Mouse (Mus musculus) CH12.LX (cell line): Measurements from ENCODE around the gene Arl15. TPM values are rescaled to one million over a fixed set of nuclear protein-coding genes. Genes with fewer than 3 reads are reported as not detected.

Source experiments
- DNase-seq: peaks from one replicate; pipeline ENCODE4 v3.0.0-alpha.2; 2013; ENCODE audit errors: extremely low read depth
- H3K27ac ChIP-seq: 2 replicates; pipeline ENCODE4 v1.5.1; 2012; ENCODE audit warnings: low read depth, mild to moderate bottlenecking, control low read depth, moderate library complexity; ENCODE audit not compliant: insufficient read depth
- H3K27me3 ChIP-seq: replicated peaks from 2 replicates; pipeline ENCODE3; 2012; ENCODE audit warnings: inconsistent platforms
- H3K36me3 ChIP-seq, 2 experiments: replicated peaks in 1 of 2; 2 replicates each; pipeline versions ENCODE3 to v1.6.1; 2012; ENCODE audit warnings: inconsistent platforms in 1 of 2, low read length in 1 of 2, mild to moderate bottlenecking in 1 of 2, mixed read lengths in 1 of 2, moderate library complexity in 1 of 2; ENCODE audit not compliant: control insufficient read depth in 1 of 2, insufficient read depth in 1 of 2
- H3K4me1 ChIP-seq, 2 experiments: 2 replicates each; pipeline ENCODE4 v1.6.1; 2012; ENCODE audit warnings: inconsistent platforms in 1 of 2, moderate library complexity in 1 of 2; ENCODE audit not compliant: insufficient read depth in 2 of 2, control insufficient read depth in 1 of 2
- H3K4me2 ChIP-seq: 2 replicates; pipeline ENCODE4 v1.6.1; 2012; ENCODE audit warnings: low read depth, mild to moderate bottlenecking, control low read depth; ENCODE audit not compliant: poor library complexity, insufficient read depth, severe bottlenecking
- H3K4me3 ChIP-seq, 3 experiments: fragments of 150-350 bp in 1 of 3; sonication (generic) in 1 of 3; replicated peaks in 1 of 3; 2 replicates each; pipeline versions ENCODE3 to v1.5.1; 2011 to 2012; ENCODE audit warnings: low read depth in 2 of 3, low read length in 2 of 3, mild to moderate bottlenecking in 2 of 3, moderate library complexity in 2 of 3, control low read depth in 1 of 3, improper control_type of control experiment in 1 of 3, inconsistent platforms in 1 of 3, mixed read lengths in 1 of 3; ENCODE audit not compliant: poor library complexity in 1 of 3
- H3K79me2 ChIP-seq: replicated peaks from 2 replicates; pipeline ENCODE4 v1.6.1; 2012; ENCODE audit warnings: mild to moderate bottlenecking, moderate library complexity; ENCODE audit not compliant: control insufficient read depth, poor library complexity, insufficient read depth, severe bottlenecking; ENCODE audit errors: extremely low read depth
- H3K9ac ChIP-seq: 2 replicates; pipeline ENCODE4 v1.6.1; 2012; ENCODE audit warnings: low read depth, mild to moderate bottlenecking, control low read depth, moderate library complexity; ENCODE audit not compliant: insufficient read depth
- H3K9me3 ChIP-seq: replicated peaks from 2 replicates; pipeline ENCODE3; 2012; ENCODE audit warnings: low read length, inconsistent platforms, mixed read lengths
- BHLHE40 ChIP-seq: IDR thresholded peaks from 2 replicates; pipeline ENCODE4 v1.6.1; 2011; ENCODE audit warnings: mild to moderate bottlenecking, low read depth, low read length, improper control_type of control experiment
- E2F4 ChIP-seq: IDR thresholded peaks from 2 replicates; pipeline ENCODE4 v1.6.1; 2011; ENCODE audit warnings: low read depth, low read length, improper control_type of control experiment; ENCODE audit not compliant: insufficient replicate concordance
- ELF1 ChIP-seq: IDR thresholded peaks from 2 replicates; pipeline ENCODE4 v1.6.1; 2014; ENCODE audit warnings: low read depth, mild to moderate bottlenecking, inconsistent platforms, low read length, improper control_type of control experiment
- EP300 ChIP-seq: IDR thresholded peaks from 2 replicates; pipeline ENCODE4 v1.6.1; 2011; ENCODE audit warnings: low read length, improper control_type of control experiment
- ETS1 ChIP-seq: conservative IDR thresholded peaks from 2 replicates; pipeline ENCODE4 v1.6.1; 2012; ENCODE audit warnings: low read depth, mild to moderate bottlenecking, inconsistent platforms, low read length, improper control_type of control experiment, moderate library complexity
- GABPA ChIP-seq: IDR thresholded peaks from 2 replicates; pipeline ENCODE4 v1.6.1; 2012; ENCODE audit warnings: low read depth, low read length, improper control_type of control experiment, inconsistent platforms; ENCODE audit not compliant: insufficient replicate concordance
- IRF4 ChIP-seq: IDR thresholded peaks from 2 replicates; pipeline ENCODE4 v1.6.1; 2014; ENCODE audit warnings: low read depth, mild to moderate bottlenecking, inconsistent platforms, low read length, improper control_type of control experiment
- JUN ChIP-seq: IDR thresholded peaks from 2 replicates; pipeline ENCODE4 v1.6.1; 2011; ENCODE audit warnings: low read depth, mild to moderate bottlenecking, low read length, improper control_type of control experiment, moderate library complexity; ENCODE audit not compliant: insufficient read depth
- KAT2A ChIP-seq: IDR thresholded peaks from 2 replicates; pipeline ENCODE4 v1.6.1; 2012; ENCODE audit warnings: low read length, improper control_type of control experiment, inconsistent platforms; ENCODE audit not compliant: insufficient replicate concordance
- MAX ChIP-seq: IDR thresholded peaks from 2 replicates; pipeline ENCODE4 v1.6.1; 2011; ENCODE audit warnings: low read length, improper control_type of control experiment
- MAZ ChIP-seq: IDR thresholded peaks from 2 replicates; pipeline ENCODE4 v1.6.1; 2012; ENCODE audit warnings: low read depth, mild to moderate bottlenecking, inconsistent platforms, low read length, improper control_type of control experiment, moderate library complexity
- MEF2A ChIP-seq: IDR thresholded peaks from 2 replicates; pipeline ENCODE4 v1.6.1; 2014; ENCODE audit warnings: low read depth, mild to moderate bottlenecking, inconsistent platforms, low read length, improper control_type of control experiment, borderline replicate concordance
- NRF1 ChIP-seq: IDR thresholded peaks from 2 replicates; pipeline ENCODE4 v1.6.1; 2014; ENCODE audit warnings: low read depth, mild to moderate bottlenecking, inconsistent platforms, low read length, improper control_type of control experiment, moderate library complexity
- POLR2A ChIP-seq: IDR thresholded peaks from 2 replicates; pipeline ENCODE4 v1.6.1; 2011; ENCODE audit warnings: low read depth, mild to moderate bottlenecking, improper control_type of control experiment, low read length
- POLR2AphosphoS2 ChIP-seq: IDR thresholded peaks from 2 replicates; pipeline ENCODE4 v1.6.1; 2011; ENCODE audit warnings: low read depth, low read length, improper control_type of control experiment
- SIN3A ChIP-seq: IDR thresholded peaks from 2 replicates; pipeline ENCODE4 v1.6.1; 2012; ENCODE audit warnings: low read length, improper control_type of control experiment, inconsistent platforms
- SMC3 ChIP-seq: IDR thresholded peaks from 2 replicates; pipeline ENCODE4 v1.6.1; 2011; ENCODE audit warnings: low read depth, low read length, improper control_type of control experiment
- TBP ChIP-seq: conservative IDR thresholded peaks from 2 replicates; pipeline ENCODE4 v1.6.1; 2011; ENCODE audit warnings: low read depth, low read length, improper control_type of control experiment
- TCF12 ChIP-seq: IDR thresholded peaks from 2 replicates; pipeline ENCODE4 v1.6.1; 2014; ENCODE audit warnings: low read depth, mild to moderate bottlenecking, inconsistent platforms, low read length, improper control_type of control experiment
- USF1 ChIP-seq: IDR thresholded peaks from 2 replicates; pipeline ENCODE4 v1.6.1; 2014; ENCODE audit warnings: low read depth, mild to moderate bottlenecking, inconsistent platforms, low read length, improper control_type of control experiment
- ZMIZ1 ChIP-seq: IDR thresholded peaks from 2 replicates; pipeline ENCODE4 v1.6.1; 2012; ENCODE audit warnings: low read depth, mild to moderate bottlenecking, inconsistent platforms, low read length, improper control_type of control experiment
- dilution Hi-C: fragments of 300-500 bp; cut with MboI; formaldehyde crosslinking; loops from 2 replicates; pipeline ENCODE4 v1.14.3; 2020; ENCODE audit warnings: low sequenced_read_pairs; ENCODE audit not compliant: extremely low pct_unique_long_range_greater_than_20kb, extremely low pct_ligation_motif_present
- in situ Hi-C: fragments of 300-500 bp; cut with MboI; formaldehyde crosslinking; loops from 3 replicates; pipeline ENCODE4 v1.14.3; 2019; ENCODE audit warnings: low sequenced_read_pairs, low pct_ligation_motif_present, low pct_unique_long_range_greater_than_20kb, mixed read lengths
- polyA plus RNA-seq: library from polyadenylated mRNA; unstranded; fragments of >175 nt; gene quantifications from 2 replicates; pipeline ENCODE4 v1.2.1, GENCODE M21; 2012; ENCODE audit warnings: low read depth; ENCODE audit not compliant: insufficient read length
- total RNA-seq, 2 experiments: library from RNA; depleted of rRNA; stranded (reverse); fragments of 300-350 nt in 1 of 2; fragments of >200 nt in 1 of 2; gene quantifications; 2 replicates each; pipeline ENCODE4 v1.2.3; 2012 to 2014

Arl15 gene
- total and polyA plus RNA-seq, 3 experiments = 2.2 to 5.2 (median 4.8) TPM

DNA sequence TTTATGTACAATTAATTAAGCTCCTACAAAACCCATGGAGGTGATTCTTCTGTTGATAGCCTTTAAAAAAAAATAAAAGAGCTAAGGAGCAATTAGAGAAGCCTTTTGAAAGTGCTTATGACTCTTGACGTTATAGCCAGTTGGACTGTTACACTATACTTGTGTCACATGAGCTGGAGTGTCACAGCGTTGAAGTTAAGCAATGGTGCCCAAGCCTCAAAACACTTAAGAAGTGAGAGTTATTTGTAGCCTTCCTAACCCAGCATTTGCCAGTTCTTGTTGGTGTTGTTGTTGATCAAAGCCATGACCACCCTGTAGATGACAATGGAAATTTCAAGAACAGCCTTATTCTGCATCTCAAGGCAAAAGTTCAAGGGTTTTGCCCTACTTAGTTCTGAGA is 198.8 kb downstream of the Arl15 start:
- no peaks in the 10 kb centered on the region for H3K27me3 ChIP-seq
- dilution Hi-C loops = no loop called here
- in situ Hi-C loops = no loop called here
- H3K4me3 ChIP-seq = no peak overlapping the region
- peaks cover 0 to 11% of the 10 kb centered on the region in 2 experiments for H3K36me3 ChIP-seq
- H3K27ac ChIP-seq = no peak overlapping the region
- TF ChIP-seq TCF12 (no peak), MAX (no peak), ZMIZ1 (no peak), USF1 (no peak), JUN (no peak), SIN3A (no peak), TBP (no peak), SMC3 (no peak), POLR2AphosphoS2 (no peak), ELF1 (no peak)
- H3K9me3 ChIP-seq = peaks cover 2% of the 10 kb centered on the region
- H3K4me2 ChIP-seq = no peak overlapping the region
- no peak for DNase-seq
- no peaks in the 10 kb centered on the region for H3K4me1 ChIP-seq
- H3K79me2 ChIP-seq = no peaks in the 10 kb centered on the region
- no peak overlapping the region for H3K9ac ChIP-seq

DNA sequence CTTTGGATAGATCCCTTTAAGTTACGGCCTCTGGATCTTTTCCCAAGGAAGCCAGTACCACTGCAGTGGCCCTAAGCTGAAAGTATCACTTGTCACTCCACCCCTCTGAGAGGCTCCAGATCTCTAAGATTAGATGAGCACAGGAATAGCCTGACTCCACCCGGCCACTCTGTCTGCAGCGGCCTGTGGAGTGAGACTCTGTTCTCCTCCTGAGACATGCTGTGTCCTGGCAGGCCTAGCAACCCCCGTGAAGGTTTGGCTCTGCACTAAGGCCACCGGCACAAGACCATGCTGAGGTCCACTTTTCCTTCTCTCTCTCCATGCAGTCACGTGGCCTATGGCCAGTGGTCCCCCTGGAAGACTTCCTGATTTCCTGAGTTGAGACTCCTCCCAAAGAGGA is 200.3 kb downstream of the Arl15 start:
- in situ Hi-C loops = no loop called here
- Histone ChIP-seq H3K36me3 (peaks cover 0 to 8% of the 10 kb centered on the region in 2 experiments), H3K27ac (no peak overlapping the region)

DNA sequence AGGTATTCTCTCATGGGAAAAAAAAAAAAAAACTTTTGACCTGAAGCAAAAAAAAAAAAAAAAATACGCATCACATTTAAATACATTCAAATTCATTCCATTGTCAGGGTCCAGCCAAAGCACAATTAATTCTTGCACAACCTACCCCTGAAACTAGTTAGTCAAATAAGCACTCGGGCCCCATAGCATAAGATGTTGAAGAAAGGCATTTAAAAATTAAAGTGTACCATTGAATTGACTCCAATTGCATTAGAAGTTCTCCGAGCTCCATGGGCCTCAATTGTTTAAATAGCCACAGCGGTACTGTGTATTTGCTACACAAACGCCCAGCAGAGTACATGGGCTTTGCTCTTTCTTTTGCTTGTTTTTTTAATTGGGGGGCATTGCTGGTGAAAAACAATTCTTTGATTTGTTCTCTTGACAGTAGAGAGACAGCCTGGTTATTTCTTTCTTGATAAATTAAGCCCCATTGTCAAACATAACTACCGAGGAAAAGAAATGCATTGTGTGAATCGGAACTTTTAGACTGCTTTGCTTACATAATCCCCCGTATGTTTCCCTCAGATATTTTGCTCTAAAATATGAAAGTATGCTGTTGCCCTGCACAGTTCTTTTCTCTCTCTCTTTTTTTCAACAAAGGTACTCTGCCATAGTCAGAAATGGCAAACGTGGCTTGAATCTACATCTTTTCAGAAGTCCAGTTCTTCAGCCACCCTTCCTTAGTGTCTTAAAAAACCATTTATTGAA is 201.4 kb downstream of the Arl15 start:
- Histone ChIP-seq H3K79me2 (no peaks in the 10 kb centered on the region), H3K4me1 (no peaks in the 10 kb centered on the region), H3K36me3 (peaks cover 0 to 8% of the 10 kb centered on the region in 2 experiments), H3K27ac (no peak overlapping the region), H3K9me3 (no peaks in the 10 kb centered on the region), H3K9ac (no peak overlapping the region), H3K4me3 (no peak overlapping the region), H3K27me3 (no peaks in the 10 kb centered on the region), H3K4me2 (no peak overlapping the region)
- dilution Hi-C loops (no loop called here), in situ Hi-C loops (no loop called here)
- DNase-seq = no peak
- TF ChIP-seq ELF1 (no peak), MAZ (no peak), NRF1 (no peak), POLR2A (no peak), JUN (no peak), MEF2A (no peak), ETS1 (no peak), USF1 (no peak), EP300 (no peak), IRF4 (no peak), KAT2A (no peak), TCF12 (no peak), MAX (no peak), GABPA (no peak)

More for the DNA sequence above, 200.3 kb downstream of the Arl15 start:
- Histone ChIP-seq H3K9ac (no peak overlapping the region), H3K9me3 (no peaks in the 10 kb centered on the region), H3K27me3 (no peaks in the 10 kb centered on the region), H3K4me2 (no peak overlapping the region), H3K79me2 (no peaks in the 10 kb centered on the region), H3K4me1 (no peaks in the 10 kb centered on the region), H3K4me3 (no peak overlapping the region)
- dilution Hi-C loops = no loop called here
- DNase-seq = no peak
- TF ChIP-seq E2F4 (no peak), ELF1 (no peak), NRF1 (no peak), BHLHE40 (no peak), EP300 (no peak)
